Mouse (Mus musculus) limb, embryonic 10.5 days (tissue): ENCODE measurements around the gene Meox1. TPM values are rescaled to one million over a fixed set of nuclear protein-coding genes. Genes with fewer than 3 reads are reported as not detected.

Experiments
- DNase-seq: peaks from one replicate; pipeline ENCODE4 v3.0.0-alpha.2; 2017; ENCODE audit warnings: low spot score
- H3K27ac ChIP-seq: fragments of 300-500 bp; sonication (generic); 2 replicates; pipeline ENCODE4 v1.5.1; 2016; ENCODE audit warnings: mild to moderate bottlenecking
- H3K27me3 ChIP-seq: fragments of 300-500 bp; sonication (generic); 2 replicates; pipeline ENCODE4 v1.6.1; 2016; ENCODE audit warnings: low read depth, mild to moderate bottlenecking; ENCODE audit not compliant: poor library complexity, severe bottlenecking
- H3K36me3 ChIP-seq: fragments of 300-500 bp; sonication (generic); 2 replicates; pipeline ENCODE4 v1.6.1; 2016; ENCODE audit warnings: mild to moderate bottlenecking, moderate library complexity
- H3K4me1 ChIP-seq: fragments of 300-500 bp; sonication (generic); 2 replicates; pipeline ENCODE4 v1.6.1; 2016
- H3K4me3 ChIP-seq: fragments of 300-500 bp; sonication (generic); 2 replicates; pipeline ENCODE4 v1.5.1; 2016; ENCODE audit warnings: mild to moderate bottlenecking, moderate library complexity
- H3K9me3 ChIP-seq: fragments of 300-500 bp; sonication (generic); replicated peaks from 2 replicates; pipeline ENCODE4 v1.6.1; 2016; ENCODE audit warnings: mild to moderate bottlenecking
- WGBS: fragments of 180-500 bp; shearing (Covaris S2); methylation state at CpG from one replicate; pipeline ENCODE4 v1.1.7; 2016; 5-methylcytosine and 5-hydroxymethylcytosine counted together
- polyA plus RNA-seq: library from polyadenylated mRNA; unstranded; fragments of >200 nt; fragmentation: Nextera tagmentation; extraction: Ambion mirVana; gene quantifications from 2 replicates; pipeline ENCODE4 v1.2.1, GENCODE M21; 2016

Gene Meox1
- polyA plus RNA-seq, 1 experiment from 2014 or later: 12.1 TPM

GRCm38 (mm10) chr11:101839426-101839825 lies 54.7 kb downstream of the Meox1 start:
- Histone ChIP-seq H3K27me3 (no peaks in the 10 kb centered on the region), H3K4me3 (no peak overlapping the region), H3K36me3 (no peaks in the 10 kb centered on the region), H3K4me1 (peaks cover 14% of the 10 kb centered on the region), H3K27ac (no peak overlapping the region), H3K9me3 (peaks cover 5% of the 10 kb centered on the region; the same call in 1 of the 2 replicates)
- no peak for DNase-seq
- WGBS: 48% methylated on average over 6 of the region's 8 CpGs

- no peaks in the 10 kb centered on the region for H3K36me3 ChIP-seq
- WGBS: 82% methylated on average over 7 of the region's 7 CpGs
- H3K27ac ChIP-seq: peak overlapping the region; percentile 83; the same call in 1 of the 2 replicates
- no peaks in the 10 kb centered on the region for H3K9me3 ChIP-seq
- H3K27me3 ChIP-seq: no peaks in the 10 kb centered on the region
- H3K4me3 ChIP-seq: no peak overlapping the region
- DNase-seq: no peak
- peaks cover 43% of the 10 kb centered on the region for H3K4me1 ChIP-seq
Observed at GRCm38 (mm10) chr11:101832001-101832400, 62.2 kb downstream of the Meox1 start.

GRCm38 (mm10) chr11:101830616-101831015 lies 63.6 kb downstream of the Meox1 start:
- 68% methylated on average over 8 of the region's 8 CpGs for WGBS
- H3K4me3 ChIP-seq: peak overlapping the region; percentile 24; the same call in 1 of the 2 replicates
- no peak for DNase-seq
- H3K27ac ChIP-seq: peak overlapping the region; percentile 83
- peaks cover 43% of the 10 kb centered on the region for H3K4me1 ChIP-seq
- H3K36me3 ChIP-seq: no peaks in the 10 kb centered on the region
- H3K27me3 ChIP-seq: no peaks in the 10 kb centered on the region
- H3K9me3 ChIP-seq: no peaks in the 10 kb centered on the region

GRCm38 (mm10) chr11:101830112-101830511 lies 64.1 kb downstream of the Meox1 start:
- peak overlapping the region; percentile 83 for H3K27ac ChIP-seq
- WGBS: 12% methylated on average over 10 of the region's 10 CpGs

DNA sequence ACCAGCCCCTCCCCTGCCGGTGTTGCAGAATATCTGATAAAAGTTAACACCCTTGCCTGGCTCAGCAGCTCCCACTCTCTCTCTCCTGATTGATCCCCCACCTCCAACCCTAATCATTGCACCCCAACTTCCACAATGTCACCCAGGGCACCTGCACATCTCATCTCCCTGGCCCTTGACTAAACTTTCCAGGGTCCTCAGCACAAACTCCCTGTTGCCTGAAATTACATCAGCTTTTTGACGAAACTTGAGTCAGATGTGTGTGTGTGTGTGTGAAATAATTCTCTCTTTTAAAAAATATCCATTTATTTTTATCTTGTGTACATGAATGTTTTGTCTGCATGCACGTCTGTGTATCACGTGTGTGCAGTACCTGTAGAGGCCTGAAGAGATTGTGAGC lies 65.5 kb downstream of the Meox1 start:
- Histone ChIP-seq H3K4me1 (peaks cover 33% of the 10 kb centered on the region), H3K27me3 (no peaks in the 10 kb centered on the region), H3K36me3 (no peaks in the 10 kb centered on the region), H3K4me3 (no peak overlapping the region), H3K27ac (no peak overlapping the region; the same call in 1 of the 2 replicates), H3K9me3 (no peaks in the 10 kb centered on the region)
- 91% methylated on average over 4 of the region's 4 CpGs for WGBS
- DNase-seq: no peak

More at GRCm38 (mm10) chr11:101830112-101830511, 64.1 kb downstream of the Meox1 start:
- no peaks in the 10 kb centered on the region for H3K36me3 ChIP-seq
- H3K4me3 ChIP-seq: peak overlapping the region; percentile 24
- H3K9me3 ChIP-seq: no peaks in the 10 kb centered on the region
- no peaks in the 10 kb centered on the region for H3K27me3 ChIP-seq
- peaks cover 41% of the 10 kb centered on the region for H3K4me1 ChIP-seq
- peak; percentile 80 for DNase-seq

Other genes starting within 250 kb of the Meox1 start
- gene Arl4d, start 228.8 kb downstream of the Meox1 start, polyA plus RNA-seq: 1.9 and 2.4 TPM in 2 replicates
- gene Dhx8, start 161.5 kb downstream of the Meox1 start, polyA plus RNA-seq: 51.7 and 60.5 TPM in 2 replicates
- gene Etv4, start 109.0 kb downstream of the Meox1 start, polyA plus RNA-seq: 37.8 and 48.3 TPM in 2 replicates
- gene Sost, start 72.6 kb upstream of the Meox1 start, polyA plus RNA-seq: 1.6 and 1.9 TPM in 2 replicates
- gene Cfap97d1, start 89.9 kb upstream of the Meox1 start, polyA plus RNA-seq: not detected in 2 replicates
- gene Dusp3, start 92.6 kb upstream of the Meox1 start, polyA plus RNA-seq: 9.2 TPM in 2 replicates
- 17.7 and 18.4 TPM in 2 replicates for gene Mpp3, start 134.1 kb upstream of the Meox1 start, polyA plus RNA-seq
- gene Cd300lg, start 147.1 kb upstream of the Meox1 start, polyA plus RNA-seq: 0.38 and 0.45 TPM in 2 replicates
- 11.5 and 16.6 TPM in 2 replicates for gene Mpp2, start 194.1 kb upstream of the Meox1 start, polyA plus RNA-seq
- gene Ppy, start 206.9 kb upstream of the Meox1 start, polyA plus RNA-seq: not detected in 2 replicates
- not detected in 2 replicates for gene Pyy, start 213.5 kb upstream of the Meox1 start, polyA plus RNA-seq